Mouse (Mus musculus) intestine, embryonic 16.5 days (tissue): Measurements from ENCODE around the gene Fkbp8. TPM values are rescaled to one million over a fixed set of nuclear protein-coding genes. Genes with fewer than 3 reads are reported as not detected.
A peak's percentile ranks its signal among the peaks of the same experiment; 100 is the strongest.

Experiments used
- ATAC-seq: fragments of 200-750 bp; cut with Nextera tagmentation; 2 replicates; pipeline ENCODE4 v1.8.0; 2017; ENCODE audit warnings: moderate TSS enrichment, moderate library complexity
- H3K27ac ChIP-seq: fragments of 300-500 bp; sonication (generic); 2 replicates; pipeline ENCODE4 v1.5.1; 2014; ENCODE audit warnings: mild to moderate bottlenecking, low read length
- H3K27me3 ChIP-seq: fragments of 300-500 bp; sonication (generic); replicated peaks from 2 replicates; pipeline ENCODE4 v1.6.1; 2014; ENCODE audit warnings: low read length, control low read depth, mixed read lengths; ENCODE audit not compliant: control insufficient read depth, insufficient read depth
- H3K36me3 ChIP-seq: fragments of 300-500 bp; sonication (generic); 2 replicates; pipeline ENCODE4 v1.6.1; 2014; ENCODE audit warnings: low read length, control low read depth; ENCODE audit not compliant: control insufficient read depth, insufficient read depth
- H3K4me1 ChIP-seq: fragments of 300-500 bp; sonication (generic); 2 replicates; pipeline ENCODE4 v1.6.1; 2014; ENCODE audit warnings: low read length, control low read depth, mixed read lengths; ENCODE audit not compliant: control insufficient read depth, insufficient read depth
- H3K4me2 ChIP-seq: fragments of 300-500 bp; sonication (generic); 2 replicates; pipeline ENCODE4 v1.6.1; 2014; ENCODE audit warnings: low read depth, low read length, control low read depth
- H3K4me3 ChIP-seq: fragments of 300-500 bp; sonication (generic); 2 replicates; pipeline ENCODE4 v1.5.1; 2014; ENCODE audit warnings: mild to moderate bottlenecking, low read length
- H3K9ac ChIP-seq: fragments of 300-500 bp; sonication (generic); 2 replicates; pipeline ENCODE4 v1.6.1; 2014; ENCODE audit warnings: low read depth, low read length
- H3K9me3 ChIP-seq: fragments of 300-500 bp; sonication (generic); 2 replicates; pipeline ENCODE4 v1.6.1; 2016; ENCODE audit warnings: low read length, control low read depth; ENCODE audit not compliant: control insufficient read depth
- WGBS: fragments of 180-500 bp; shearing (Covaris S2); extraction: QIAGEN DNeasy Blood & Tissue Kit; methylation state at CpG from one replicate; pipeline ENCODE4 v1.1.7; 2014; 5-methylcytosine and 5-hydroxymethylcytosine counted together
- polyA plus RNA-seq: library from polyadenylated mRNA; unstranded; fragments of >200 nt; fragmentation: Nextera tagmentation; extraction: Ambion mirVana; gene quantifications from 2 replicates; pipeline ENCODE4 v1.2.1, GENCODE M21; 2015

Fkbp8 gene
- polyA plus RNA-seq, 1 experiment from 2014 or later: 328 TPM

- H3K9ac ChIP-seq: no peak overlapping the region
- no peaks in the 10 kb centered on the region; the same call in 1 of the 2 replicates for H3K36me3 ChIP-seq
- no peak overlapping the region for H3K27ac ChIP-seq
- H3K4me2 ChIP-seq: no peak overlapping the region
- H3K4me1 ChIP-seq: no peaks in the 10 kb centered on the region
- no peak for ATAC-seq
- no peak overlapping the region for H3K4me3 ChIP-seq
- no peaks in the 10 kb centered on the region for H3K27me3 ChIP-seq
- H3K9me3 ChIP-seq: no peaks in the 10 kb centered on the region
Observed at GRCm38 (mm10) chr8:70574302-70574701, 46.8 kb downstream of the Fkbp8 start.

GRCm38 (mm10) chr8:70574915-70575314 is 47.4 kb downstream of the Fkbp8 start:
- H3K9ac ChIP-seq: no peak overlapping the region
- H3K9me3 ChIP-seq: no peaks in the 10 kb centered on the region
- H3K27ac ChIP-seq: no peak overlapping the region
- H3K4me2 ChIP-seq: no peak overlapping the region
- WGBS: 77% methylated on average over 4 of the region's 4 CpGs
- no peaks in the 10 kb centered on the region; the same call in 1 of the 2 replicates for H3K36me3 ChIP-seq
- no peak overlapping the region for H3K4me3 ChIP-seq
- H3K4me1 ChIP-seq: no peaks in the 10 kb centered on the region
- ATAC-seq: no peak
- no peaks in the 10 kb centered on the region for H3K27me3 ChIP-seq

GRCm38 (mm10) chr8:70577207-70577606 is 49.7 kb downstream of the Fkbp8 start:
- H3K27me3 ChIP-seq: no peaks in the 10 kb centered on the region
- H3K9ac ChIP-seq: no peak overlapping the region
- 96% methylated on average over 3 of the region's 3 CpGs for WGBS
- no peak overlapping the region for H3K27ac ChIP-seq
- H3K9me3 ChIP-seq: no peaks in the 10 kb centered on the region
- H3K4me1 ChIP-seq: no peaks in the 10 kb centered on the region
- H3K4me3 ChIP-seq: no peak overlapping the region
- no peak overlapping the region for H3K4me2 ChIP-seq
- peaks cover 13% of the 10 kb centered on the region; the same call in 1 of the 2 replicates for H3K36me3 ChIP-seq
- ATAC-seq: no peak

- 91% methylated on average over 18 of the region's 18 CpGs for WGBS
- Histone ChIP-seq H3K4me2 (no peak overlapping the region), H3K36me3 (peaks cover 33% of the 10 kb centered on the region; the same call in 1 of the 2 replicates), H3K9ac (no peak overlapping the region), H3K27me3 (no peaks in the 10 kb centered on the region), H3K4me3 (no peak overlapping the region), H3K9me3 (no peaks in the 10 kb centered on the region), H3K27ac (no peak overlapping the region), H3K4me1 (no peaks in the 10 kb centered on the region)
- no peak for ATAC-seq
Observed at GRCm38 (mm10) chr8:70583476-70584387, 56.2 kb downstream of the Fkbp8 start.

- no peak overlapping the region for H3K9ac ChIP-seq
- ATAC-seq: peak; percentile 4; the same call in 1 of the 2 replicates
- H3K4me2 ChIP-seq: no peak overlapping the region
- no peaks in the 10 kb centered on the region for H3K9me3 ChIP-seq
- 90% methylated on average over 9 of the region's 9 CpGs for WGBS
- peaks cover 33% of the 10 kb centered on the region; the same call in 1 of the 2 replicates for H3K36me3 ChIP-seq
- no peak overlapping the region for H3K27ac ChIP-seq
- no peaks in the 10 kb centered on the region for H3K4me1 ChIP-seq
- H3K27me3 ChIP-seq: no peaks in the 10 kb centered on the region
- no peak overlapping the region for H3K4me3 ChIP-seq
Observed at GRCm38 (mm10) chr8:70584606-70585257, 57.2 kb downstream of the Fkbp8 start.

Other genes with a start within 250 kb of the Fkbp8 start
- 25.5 and 26.0 TPM in 2 replicates for gene Homer3, start 244.9 kb upstream of the Fkbp8 start, polyA plus RNA-seq
- gene Ddx49, start 225.2 kb upstream of the Fkbp8 start, polyA plus RNA-seq: 44.2 and 48.4 TPM in 2 replicates
- gene Cope, start 225.2 kb upstream of the Fkbp8 start, polyA plus RNA-seq: 432 and 443 TPM in 2 replicates
- gene Cers1, start 211.9 kb upstream of the Fkbp8 start, polyA plus RNA-seq: 2.1 and 3.2 TPM in 2 replicates
- 0.53 and 0.78 TPM in 2 replicates for gene Gdf1, start 197.9 kb upstream of the Fkbp8 start, polyA plus RNA-seq
- 6.8 and 7.4 TPM in 2 replicates for gene Upf1, start 174.4 kb upstream of the Fkbp8 start, polyA plus RNA-seq
- 0.39 and 0.51 TPM in 2 replicates for gene Comp, start 154.2 kb upstream of the Fkbp8 start, polyA plus RNA-seq
- gene Crtc1, start 88.1 kb upstream of the Fkbp8 start, polyA plus RNA-seq: 12.9 and 16.4 TPM in 2 replicates
- 21.2 and 21.5 TPM in 2 replicates for gene Klhl26, start 50.8 kb upstream of the Fkbp8 start, polyA plus RNA-seq
- gene Tmem59l, start 40.4 kb upstream of the Fkbp8 start, polyA plus RNA-seq: 2.9 and 3.3 TPM in 2 replicates
- 1.6 and 1.7 TPM in 2 replicates for gene Crlf1, start 34.6 kb upstream of the Fkbp8 start, polyA plus RNA-seq
- 130 and 137 TPM in 2 replicates for gene Rex1bd, start 21.0 kb upstream of the Fkbp8 start, polyA plus RNA-seq
- 991 TPM in 2 replicates for gene Uba52, start 16.9 kb upstream of the Fkbp8 start, polyA plus RNA-seq
- 65.3 and 67.3 TPM in 2 replicates for gene Kxd1, start 232 bp downstream of the Fkbp8 start, polyA plus RNA-seq
- gene Ell, start 11.7 kb downstream of the Fkbp8 start, polyA plus RNA-seq: 16.6 and 17.7 TPM in 2 replicates
- gene Isyna1, start 66.6 kb downstream of the Fkbp8 start, polyA plus RNA-seq: 105 and 121 TPM in 2 replicates
- 63.2 and 73.9 TPM in 2 replicates for gene Ssbp4, start 81.1 kb downstream of the Fkbp8 start, polyA plus RNA-seq
- gene Lrrc25, start 88.4 kb downstream of the Fkbp8 start, polyA plus RNA-seq: 2.9 and 3.0 TPM in 2 replicates
- 3.6 and 3.7 TPM in 2 replicates for gene Gdf15, start 104.7 kb downstream of the Fkbp8 start, polyA plus RNA-seq
- 88.3 and 101 TPM in 2 replicates for gene Pgpep1, start 132.7 kb downstream of the Fkbp8 start, polyA plus RNA-seq
- gene Lsm4, start 145.5 kb downstream of the Fkbp8 start, polyA plus RNA-seq: 228 and 246 TPM in 2 replicates
- 37.3 and 52.2 TPM in 2 replicates for gene Jund, start 171.2 kb downstream of the Fkbp8 start, polyA plus RNA-seq
- gene Iqcn, start 175.7 kb downstream of the Fkbp8 start, polyA plus RNA-seq: not detected in 2 replicates
- gene Gm3336, start 190.8 kb downstream of the Fkbp8 start, polyA plus RNA-seq: 3.3 and 4.1 TPM in 2 replicates
- gene Pde4c, start 196.0 kb downstream of the Fkbp8 start, polyA plus RNA-seq: 0.28 and 0.64 TPM in 2 replicates
- gene Rab3a, start 227.0 kb downstream of the Fkbp8 start, polyA plus RNA-seq: 24.9 and 25.6 TPM in 2 replicates
- gene Mpv17l2, start 233.2 kb downstream of the Fkbp8 start, polyA plus RNA-seq: 78.6 and 79.8 TPM in 2 replicates
- gene Pik3r2, start 249.0 kb downstream of the Fkbp8 start, polyA plus RNA-seq: 63.7 and 65.3 TPM in 2 replicates